Mouse (Mus musculus): ENCODE data around the gene Trpm3. TPM values are rescaled to one million over a fixed set of nuclear protein-coding genes. Genes with fewer than 3 reads are reported as not detected.
A peak's percentile ranks its signal among the peaks of the same experiment; 100 is the strongest.

Trpm3 gene
- polyA plus RNA-seq, 1 experiment from 2014 or later: 15.5 TPM

GRCm38 (mm10) chr19:22189716-22190115, 50.9 kb downstream of the Trpm3 start:
- H3K27ac ChIP-seq: no peak overlapping the region
- peak; percentile 80 for ATAC-seq

GRCm38 (mm10) chr19:22222520-22222919, 83.7 kb downstream of the Trpm3 start:
- no peak overlapping the region for H3K4me3 ChIP-seq (replicated peaks)
- H3K27me3 ChIP-seq: no peaks in the 10 kb centered on the region
- no peaks in the 10 kb centered on the region for H3K9me3 ChIP-seq
- H3K9ac ChIP-seq (replicated peaks): no peak overlapping the region
- no peak overlapping the region for H3K27ac ChIP-seq
- H3K4me1 ChIP-seq (replicated peaks): no peaks in the 10 kb centered on the region; the same call in 1 of the 2 replicates
- ATAC-seq: peak; percentile 58; the same call in 1 of the 2 replicates
- no peak overlapping the region for H3K4me2 ChIP-seq (replicated peaks)
- 32% methylated on average over 2 of the region's 2 CpGs for WGBS
- no peaks in the 10 kb centered on the region for H3K36me3 ChIP-seq

More at GRCm38 (mm10) chr19:22189716-22190115, 50.9 kb downstream of the Trpm3 start:
- Histone ChIP-seq H3K27me3 (no peaks in the 10 kb centered on the region), H3K9ac (replicated peaks) (no peak overlapping the region), H3K4me3 (replicated peaks) (no peak overlapping the region), H3K9me3 (no peaks in the 10 kb centered on the region), H3K4me1 (replicated peaks) (peaks cover 4% of the 10 kb centered on the region; the same call in 1 of the 2 replicates), H3K4me2 (replicated peaks) (no peak overlapping the region), H3K36me3 (no peaks in the 10 kb centered on the region)
- WGBS: 33% methylated on average over 1 of the region's 1 CpGs

- H3K9me3 ChIP-seq: no peaks in the 10 kb centered on the region
- no peaks in the 10 kb centered on the region for H3K27me3 ChIP-seq
- H3K4me2 ChIP-seq (replicated peaks): no peak overlapping the region
- H3K9ac ChIP-seq (replicated peaks): no peak overlapping the region
- no peaks in the 10 kb centered on the region for H3K36me3 ChIP-seq
- H3K27ac ChIP-seq: no peak overlapping the region
- ATAC-seq: no peak
- H3K4me3 ChIP-seq (replicated peaks): no peak overlapping the region
- no peaks in the 10 kb centered on the region for H3K4me1 ChIP-seq (replicated peaks)
Measured at GRCm38 (mm10) chr19:22234187-22234586, 95.3 kb downstream of the Trpm3 start.

- no peak overlapping the region for H3K27ac ChIP-seq
- no peak overlapping the region for H3K4me2 ChIP-seq (replicated peaks)
- no peaks in the 10 kb centered on the region for H3K4me1 ChIP-seq (replicated peaks)
- H3K36me3 ChIP-seq: no peaks in the 10 kb centered on the region
- no peaks in the 10 kb centered on the region for H3K9me3 ChIP-seq
- WGBS: 92% methylated on average over 6 of the region's 6 CpGs
- no peak overlapping the region for H3K4me3 ChIP-seq (replicated peaks)
- H3K27me3 ChIP-seq: no peaks in the 10 kb centered on the region
- H3K9ac ChIP-seq (replicated peaks): no peak overlapping the region
- no peak for ATAC-seq
Measured at GRCm38 (mm10) chr19:22249076-22249475, 110.2 kb downstream of the Trpm3 start.

DNA sequence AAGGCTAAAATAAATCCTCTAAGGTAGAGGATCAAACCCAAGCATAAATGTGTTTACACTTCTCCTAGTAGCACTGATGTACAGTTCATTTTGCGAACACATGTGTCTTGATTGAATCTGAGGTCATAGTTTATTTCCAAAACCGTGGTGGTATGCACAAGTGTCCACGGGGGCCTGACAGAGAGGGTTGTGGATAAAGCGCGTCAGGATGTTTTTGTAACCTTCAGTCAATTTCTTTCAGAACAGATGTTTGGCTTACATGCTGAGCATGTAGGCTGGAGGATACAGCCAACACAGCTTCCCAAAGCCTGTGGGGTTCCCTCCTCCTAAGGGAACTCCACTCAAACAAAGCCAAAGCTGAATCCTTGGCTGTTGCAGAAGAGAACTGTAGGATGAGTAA, 134.1 kb downstream of the Trpm3 start:
- no peak for ATAC-seq
- no peak overlapping the region for H3K9ac ChIP-seq (replicated peaks)
- no peak overlapping the region for H3K4me3 ChIP-seq (replicated peaks)
- no peak overlapping the region for H3K4me2 ChIP-seq (replicated peaks)
- H3K9me3 ChIP-seq: no peaks in the 10 kb centered on the region
- H3K36me3 ChIP-seq: no peaks in the 10 kb centered on the region
- WGBS: 76% methylated on average over 5 of the region's 5 CpGs
- 0 out of 2 replicates have a peak, but pooled peaks cover under 1% of the 10 kb centered on the region for H3K4me1 ChIP-seq (replicated peaks)
- no peak overlapping the region for H3K27ac ChIP-seq
- no peaks in the 10 kb centered on the region for H3K27me3 ChIP-seq

DNA sequence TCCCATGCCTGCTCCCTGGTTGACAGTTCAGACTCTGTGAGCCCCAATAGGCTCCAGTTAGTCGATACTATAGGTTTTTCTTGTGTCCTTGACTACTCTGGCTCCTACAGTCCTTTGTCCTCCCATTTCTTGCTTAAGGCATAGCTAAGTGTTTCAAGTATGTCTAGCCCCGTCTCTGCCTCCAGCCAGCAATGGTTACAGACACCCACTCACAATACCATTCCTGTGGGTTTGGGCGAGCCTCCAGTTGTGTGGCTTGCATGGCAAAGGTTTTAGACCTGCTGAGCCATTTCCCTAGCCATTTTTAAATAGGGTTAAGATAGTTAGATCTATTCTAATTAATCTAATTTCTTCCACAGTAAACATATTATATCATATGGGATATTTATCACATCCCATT, 145.8 kb downstream of the Trpm3 start:
- 85% methylated on average over 3 of the region's 3 CpGs for WGBS

GRCm38 (mm10) chr19:22292671-22293070, 153.8 kb downstream of the Trpm3 start:
- Histone ChIP-seq H3K4me2 (replicated peaks) (no peak overlapping the region), H3K27me3 (no peaks in the 10 kb centered on the region), H3K36me3 (no peaks in the 10 kb centered on the region), H3K4me3 (replicated peaks) (no peak overlapping the region), H3K9ac (replicated peaks) (no peak overlapping the region), H3K27ac (no peak overlapping the region), H3K4me1 (replicated peaks) (no peaks in the 10 kb centered on the region), H3K9me3 (no peaks in the 10 kb centered on the region)
- WGBS: 76% methylated on average over 6 of the region's 6 CpGs
- ATAC-seq: no peak

More for the DNA sequence above, 145.8 kb downstream of the Trpm3 start:
- H3K9ac ChIP-seq (replicated peaks): no peak overlapping the region
- ATAC-seq: no peak
- no peak overlapping the region for H3K4me2 ChIP-seq (replicated peaks)
- no peaks in the 10 kb centered on the region for H3K27me3 ChIP-seq
- no peaks in the 10 kb centered on the region for H3K36me3 ChIP-seq
- no peak overlapping the region for H3K27ac ChIP-seq
- H3K4me3 ChIP-seq (replicated peaks): no peak overlapping the region
- H3K4me1 ChIP-seq (replicated peaks): no peaks in the 10 kb centered on the region
- no peaks in the 10 kb centered on the region for H3K9me3 ChIP-seq

GRCm38 (mm10) chr19:22300906-22301305, 162.1 kb downstream of the Trpm3 start:
- no peak overlapping the region for H3K27ac ChIP-seq

GRCm38 (mm10) chr19:22303021-22303951, 164.4 kb downstream of the Trpm3 start:
- Histone ChIP-seq H3K9me3 (no peaks in the 10 kb centered on the region), H3K9ac (replicated peaks) (peak overlapping the region; percentile 28; the same call in 1 of the 2 replicates), H3K27ac (peak overlapping the region; percentile 44; the same call in 1 of the 2 replicates), H3K4me3 (replicated peaks) (peak overlapping the region; percentile 30), H3K27me3 (no peaks in the 10 kb centered on the region), H3K36me3 (no peaks in the 10 kb centered on the region), H3K4me1 (replicated peaks) (peaks cover 13% of the 10 kb centered on the region), H3K4me2 (replicated peaks) (peak overlapping the region; percentile 56)
- WGBS: 15% methylated on average over 17 of the region's 17 CpGs
- ATAC-seq: peak; percentile 67

More at GRCm38 (mm10) chr19:22300906-22301305, 162.1 kb downstream of the Trpm3 start:
- Histone ChIP-seq H3K9me3 (no peaks in the 10 kb centered on the region), H3K9ac (replicated peaks) (no peak overlapping the region), H3K4me1 (replicated peaks) (peaks cover 13% of the 10 kb centered on the region), H3K27me3 (no peaks in the 10 kb centered on the region), H3K36me3 (no peaks in the 10 kb centered on the region), H3K4me2 (replicated peaks) (no peak overlapping the region), H3K4me3 (replicated peaks) (no peak overlapping the region)
- no peak for ATAC-seq
- 19% methylated on average over 2 of the region's 2 CpGs for WGBS

- 0 out of 2 replicates have a peak overlapping the region, but pooled peaks have one; percentile 28 for H3K9ac ChIP-seq (replicated peaks)
- WGBS: 3% methylated on average over 16 of the region's 18 CpGs
- peaks cover 13% of the 10 kb centered on the region for H3K4me1 ChIP-seq (replicated peaks)
- no peaks in the 10 kb centered on the region for H3K27me3 ChIP-seq
- H3K9me3 ChIP-seq: no peaks in the 10 kb centered on the region
- H3K36me3 ChIP-seq: no peaks in the 10 kb centered on the region
- H3K4me2 ChIP-seq (replicated peaks): peak overlapping the region; percentile 56
- H3K4me3 ChIP-seq (replicated peaks): peak overlapping the region; percentile 30
- peak; percentile 84 for ATAC-seq
- H3K27ac ChIP-seq: peak overlapping the region; percentile 44; the same call in 1 of the 2 replicates
Measured at GRCm38 (mm10) chr19:22303952-22304655, 165.3 kb downstream of the Trpm3 start.

GRCm38 (mm10) chr19:22308081-22308480, 169.2 kb downstream of the Trpm3 start:
- Histone ChIP-seq H3K27me3 (no peaks in the 10 kb centered on the region), H3K9me3 (no peaks in the 10 kb centered on the region), H3K4me2 (replicated peaks) (no peak overlapping the region), H3K4me3 (replicated peaks) (no peak overlapping the region), H3K9ac (replicated peaks) (no peak overlapping the region), H3K36me3 (no peaks in the 10 kb centered on the region), H3K27ac (no peak overlapping the region), H3K4me1 (replicated peaks) (peaks cover 10% of the 10 kb centered on the region)
- 88% methylated on average over 2 of the region's 2 CpGs for WGBS
- no peak for ATAC-seq

- no peaks in the 10 kb centered on the region for H3K4me1 ChIP-seq (replicated peaks)
- H3K4me2 ChIP-seq (replicated peaks): no peak overlapping the region
- no peak overlapping the region for H3K4me3 ChIP-seq (replicated peaks)
- WGBS: 92% methylated on average over 4 of the region's 4 CpGs
- no peaks in the 10 kb centered on the region for H3K9me3 ChIP-seq
- H3K9ac ChIP-seq (replicated peaks): no peak overlapping the region
- no peaks in the 10 kb centered on the region for H3K27me3 ChIP-seq
- H3K27ac ChIP-seq: no peak overlapping the region
- no peak for ATAC-seq
- no peaks in the 10 kb centered on the region for H3K36me3 ChIP-seq
Measured at GRCm38 (mm10) chr19:22317306-22317705, 178.5 kb downstream of the Trpm3 start.

Data from midbrain, embryonic 13.5 days (tissue).